Mouse (Mus musculus) E14TG2a.4 (cell line): Measurements from ENCODE around the gene Polr2h.

Source experiments
- CTCF ChIP-seq: conservative IDR thresholded peaks from 2 replicates; pipeline ENCODE4 v1.5.1; 2014; ENCODE audit warnings: low read length
- NANOG ChIP-seq: IDR thresholded peaks from 2 replicates; pipeline ENCODE4 v1.6.1; 2014; ENCODE audit warnings: borderline replicate concordance, low read length, mixed read lengths

GRCm38 (mm10) chr16:20731688-20732087 is 14.2 kb downstream of the Polr2h start:
- TF ChIP-seq CTCF, result no peak
- TF ChIP-seq NANOG, result no peak
